Mouse (Mus musculus) cortical plate, adult 2 months (tissue): ENCODE measurements at regions not wholly inside any gene's neighbourhood (a gene's known extent, or its start where the extent isn't known, plus 50 kb on each side); places are given as distances from the start of the nearest gene placed in this dataset.

Experiments
- H3K27ac ChIP-seq: fragments of 200-500 bp; 2 replicates; pipeline ENCODE4 v1.5.1; 2012; ENCODE audit warnings: low read length, control low read depth, inconsistent platforms; ENCODE audit not compliant: insufficient read depth
- H3K4me1 ChIP-seq: fragments of 200-500 bp; 2 replicates; pipeline ENCODE4 v1.6.1; 2011; ENCODE audit warnings: low read length; ENCODE audit not compliant: control insufficient read depth, insufficient read depth
- H3K4me3 ChIP-seq: fragments of 200-500 bp; 2 replicates; pipeline ENCODE4 v1.5.1; 2011; ENCODE audit warnings: mild to moderate bottlenecking, low read length, control low read depth; ENCODE audit not compliant: insufficient read depth
- CTCF ChIP-seq: fragments of 200-500 bp; IDR thresholded peaks from 2 replicates; pipeline ENCODE4 v1.5.1; 2011; ENCODE audit warnings: mild to moderate bottlenecking, control low read depth, low read length; ENCODE audit not compliant: insufficient read depth; ENCODE audit errors: extremely low read depth
- POLR2A ChIP-seq: fragments of 200-500 bp; IDR thresholded peaks from 2 replicates; pipeline ENCODE4 v1.6.1; 2011; ENCODE audit warnings: mild to moderate bottlenecking, low read length, control low read depth; ENCODE audit not compliant: insufficient read depth; ENCODE audit errors: extremely low read depth

GRCm38 (mm10) chr7:136813691-136814325 lies 80.6 kb upstream of the Mgmt start:
- no peak overlapping the region for H3K4me3 ChIP-seq
- TF ChIP-seq CTCF (no peak), POLR2A (no peak)
- no peaks in the 10 kb centered on the region for H3K4me1 ChIP-seq

DNA sequence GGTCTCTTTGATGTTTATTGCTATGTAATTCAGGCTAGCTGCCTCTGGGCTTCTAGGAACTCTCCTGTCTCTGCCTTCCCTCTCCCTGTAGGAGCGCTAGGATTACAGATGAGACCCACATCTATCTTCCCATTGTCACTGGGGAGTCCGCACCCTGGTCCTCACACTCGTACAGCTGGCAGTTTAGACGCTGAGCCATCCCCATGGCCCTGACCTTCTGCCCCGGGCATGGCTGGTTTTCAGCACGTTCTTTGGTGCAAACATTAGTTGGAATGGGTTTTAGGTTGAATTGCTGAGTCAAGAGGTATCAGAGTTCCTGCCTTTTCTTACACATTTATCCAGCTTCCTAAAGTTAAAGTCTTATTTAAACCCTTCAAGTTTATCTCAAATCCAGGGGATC lies 79.7 kb upstream of the Mgmt start:
- Histone ChIP-seq H3K4me3 (no peak overlapping the region), H3K4me1 (no peaks in the 10 kb centered on the region), H3K27ac (no peak overlapping the region)
- TF ChIP-seq POLR2A (no peak), CTCF (no peak)

More at GRCm38 (mm10) chr7:136813691-136814325, 80.6 kb upstream of the Mgmt start:
- H3K27ac ChIP-seq = no peak overlapping the region

DNA sequence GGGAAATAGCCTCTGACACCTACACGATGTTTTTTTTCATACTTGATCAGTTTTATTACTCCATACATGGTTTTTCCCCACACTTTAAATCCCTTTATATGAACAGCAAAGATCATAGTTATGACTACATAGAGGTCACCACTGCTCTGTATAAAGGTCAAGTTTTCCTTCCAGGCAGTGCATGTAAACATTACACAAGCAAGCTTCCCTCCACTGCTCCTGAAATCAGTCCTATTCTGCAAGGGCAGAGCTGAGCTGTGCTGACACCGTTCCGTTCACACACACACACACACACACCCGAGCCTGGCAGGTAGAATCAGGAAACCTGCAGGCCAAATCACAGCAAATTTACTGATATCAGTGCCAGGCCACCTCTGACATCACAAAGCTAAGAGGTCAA lies 74.1 kb upstream of the Mgmt start:
- Histone ChIP-seq H3K27ac (no peak overlapping the region), H3K4me3 (no peak overlapping the region), H3K4me1 (no peaks in the 10 kb centered on the region)
- TF ChIP-seq CTCF (no peak), POLR2A (no peak)

- no peak overlapping the region for H3K4me3 ChIP-seq
- H3K27ac ChIP-seq = no peak overlapping the region
- no peak for TF ChIP-seq POLR2A
- H3K4me1 ChIP-seq = no peaks in the 10 kb centered on the region
Observed at GRCm38 (mm10) chr7:136825647-136826046, 68.8 kb upstream of the Mgmt start.

DNA sequence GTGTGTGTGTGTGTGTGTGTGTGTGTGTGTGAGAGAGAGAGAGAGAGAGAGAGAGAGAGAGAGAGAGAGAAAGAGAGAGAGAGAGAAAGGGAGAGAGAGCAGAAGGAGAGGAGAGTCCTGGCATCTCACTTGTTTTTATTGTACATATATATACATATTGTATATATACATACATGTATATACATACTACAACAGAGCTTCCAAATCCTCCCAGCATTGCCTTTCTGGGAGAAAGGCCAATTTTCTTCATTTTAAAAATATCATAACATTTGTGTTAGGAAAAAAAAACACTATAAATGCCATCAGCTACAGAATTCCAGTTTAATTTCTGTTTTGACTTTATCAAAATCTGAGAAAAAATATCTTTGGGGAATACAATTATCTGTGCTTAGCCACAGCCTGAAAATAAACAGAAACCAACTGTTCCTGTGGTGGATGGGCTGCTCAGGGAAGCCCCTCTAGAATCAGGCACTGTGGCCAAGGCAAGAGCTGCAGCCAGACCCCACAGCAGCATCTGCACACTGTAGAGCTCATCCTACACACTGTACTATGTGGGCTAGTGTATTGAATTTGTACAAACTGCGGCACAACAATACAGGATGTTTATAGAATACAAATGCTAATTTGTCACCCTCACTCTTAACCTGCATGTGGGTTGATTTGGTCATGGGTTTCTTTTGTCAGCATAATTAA lies 64.6 kb upstream of the Mgmt start:
- Histone ChIP-seq H3K27ac (no peak overlapping the region), H3K4me1 (no peaks in the 10 kb centered on the region), H3K4me3 (no peak overlapping the region)
- no peak for TF ChIP-seq CTCF
- TF ChIP-seq POLR2A = no peak

- H3K4me1 ChIP-seq = no peaks in the 10 kb centered on the region
- H3K4me3 ChIP-seq = no peak overlapping the region
- TF ChIP-seq CTCF (no peak), POLR2A (no peak)
- no peak overlapping the region for H3K27ac ChIP-seq
Observed at GRCm38 (mm10) chr7:136832419-136832818, 62.0 kb upstream of the Mgmt start.

DNA sequence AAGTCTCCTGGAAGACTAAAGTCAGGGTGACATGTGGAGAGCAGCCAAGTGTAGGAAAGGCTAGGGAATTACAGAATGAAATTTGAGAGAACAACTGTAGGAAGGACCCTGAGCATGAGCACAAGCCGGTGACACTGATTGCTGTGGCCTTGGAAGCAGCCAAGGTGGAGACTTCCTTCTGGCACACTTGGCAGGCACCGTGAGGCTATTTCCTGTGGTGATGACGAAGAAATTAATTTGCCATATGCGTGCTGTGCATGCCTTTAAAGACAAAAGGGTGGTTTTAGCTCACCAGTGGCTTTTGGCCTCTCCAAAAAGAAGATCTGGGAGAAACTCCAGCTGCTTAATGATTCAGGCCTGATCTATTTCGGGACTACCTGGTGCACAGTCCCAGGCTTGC lies 55.4 kb upstream of the Mgmt start:
- TF ChIP-seq POLR2A (no peak), CTCF (no peak)
- Histone ChIP-seq H3K4me3 (no peak overlapping the region), H3K4me1 (no peaks in the 10 kb centered on the region), H3K27ac (no peak overlapping the region)

GRCm38 (mm10) chr7:136840224-136840623 lies 54.2 kb upstream of the Mgmt start:
- Histone ChIP-seq H3K27ac (no peak overlapping the region), H3K4me3 (no peak overlapping the region), H3K4me1 (no peaks in the 10 kb centered on the region)
- TF ChIP-seq CTCF (no peak), POLR2A (no peak)

GRCm38 (mm10) chr7:136842751-136843150 lies 51.7 kb upstream of the Mgmt start:
- no peak for TF ChIP-seq POLR2A
- no peak for TF ChIP-seq CTCF

GRCm38 (mm10) chr7:136844282-136844681 lies 50.1 kb upstream of the Mgmt start:
- Histone ChIP-seq H3K4me3 (no peak overlapping the region), H3K27ac (no peak overlapping the region), H3K4me1 (no peaks in the 10 kb centered on the region)
- TF ChIP-seq CTCF (no peak), POLR2A (no peak)

More at GRCm38 (mm10) chr7:136842751-136843150, 51.7 kb upstream of the Mgmt start:
- Histone ChIP-seq H3K4me1 (no peaks in the 10 kb centered on the region), H3K4me3 (no peak overlapping the region), H3K27ac (no peak overlapping the region)
